Mouse (Mus musculus): Measurements from ENCODE around the gene Tmem189.
"Not testable (repeated sequence)": the region's sequence is repeated elsewhere in the genome, so short reads cannot be mapped to it uniquely, and the experiment has no call there.

The Tmem189 gene

DNA sequence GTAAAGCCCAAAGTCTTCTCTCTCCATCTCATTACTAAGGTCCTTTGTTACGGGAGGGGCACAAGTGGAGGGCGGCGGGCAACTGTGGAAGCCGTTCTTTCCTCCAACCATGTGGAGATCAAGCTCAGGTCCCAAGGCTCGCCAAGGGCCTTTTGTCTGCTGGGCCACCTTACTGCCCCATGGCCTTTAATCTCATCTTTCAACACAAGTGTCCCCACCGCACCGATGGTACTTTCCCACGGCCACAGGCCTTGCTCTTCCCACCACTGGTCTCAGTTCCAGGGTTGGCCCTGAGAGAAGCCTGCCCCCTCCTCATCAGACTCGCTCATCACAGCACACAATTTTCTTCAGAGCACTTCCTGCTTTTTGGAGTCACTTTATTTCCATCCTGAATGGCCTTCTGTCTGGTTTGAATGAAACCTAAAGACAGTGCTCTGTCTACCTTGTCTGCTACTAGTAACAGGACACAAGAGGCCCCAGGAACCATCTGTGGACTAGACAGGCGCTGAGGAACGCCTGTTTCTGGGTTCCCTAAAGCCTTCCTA lies 59.9 kb downstream of the Tmem189 start:
- ATAC-seq (ENCODE audit: insufficient number of reproducible peaks, low FRiP score, low TSS enrichment), result no peak

- ATAC-seq (ENCODE audit: insufficient number of reproducible peaks, low FRiP score, low TSS enrichment), result no peak
Observed at GRCm38 (mm10) chr2:167628872-167629271, 60.8 kb downstream of the Tmem189 start.

GRCm38 (mm10) chr2:167627019-167627418 lies 62.6 kb downstream of the Tmem189 start:
- ATAC-seq (ENCODE audit: insufficient number of reproducible peaks, low FRiP score, low TSS enrichment), result no peak

DNA sequence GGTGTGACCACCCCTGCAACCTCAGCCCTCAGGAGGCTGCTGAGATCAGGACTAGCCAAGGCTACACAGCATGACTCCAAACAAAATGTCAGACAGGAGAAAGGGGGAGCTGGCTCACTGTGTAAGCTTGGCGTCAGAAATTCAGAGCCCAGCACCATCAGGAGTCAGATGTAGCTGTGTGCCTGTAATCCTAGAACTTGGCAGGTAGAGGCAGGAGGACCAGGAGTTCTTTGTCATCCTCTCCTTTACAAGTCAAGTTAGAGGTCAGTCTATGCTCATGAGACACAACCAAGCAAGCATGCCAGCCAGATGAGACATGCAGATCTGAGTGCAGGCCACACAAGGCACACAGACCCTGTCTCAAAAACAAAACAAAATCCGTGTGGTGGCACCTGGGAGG lies 64.0 kb downstream of the Tmem189 start:
- no peak for ATAC-seq (ENCODE audit: insufficient number of reproducible peaks, low FRiP score, low TSS enrichment)

- no peak for ATAC-seq (ENCODE audit: insufficient number of reproducible peaks, low FRiP score, low TSS enrichment)
Observed at GRCm38 (mm10) chr2:167624368-167625075, 65.1 kb downstream of the Tmem189 start.

GRCm38 (mm10) chr2:167622965-167623364 lies 66.7 kb downstream of the Tmem189 start:
- no peak for ATAC-seq (ENCODE audit: insufficient number of reproducible peaks, low FRiP score, low TSS enrichment)

GRCm38 (mm10) chr2:167622352-167622751 lies 67.3 kb downstream of the Tmem189 start:
- peak; percentile 33 for ATAC-seq (ENCODE audit: insufficient number of reproducible peaks, low FRiP score, low TSS enrichment)

DNA sequence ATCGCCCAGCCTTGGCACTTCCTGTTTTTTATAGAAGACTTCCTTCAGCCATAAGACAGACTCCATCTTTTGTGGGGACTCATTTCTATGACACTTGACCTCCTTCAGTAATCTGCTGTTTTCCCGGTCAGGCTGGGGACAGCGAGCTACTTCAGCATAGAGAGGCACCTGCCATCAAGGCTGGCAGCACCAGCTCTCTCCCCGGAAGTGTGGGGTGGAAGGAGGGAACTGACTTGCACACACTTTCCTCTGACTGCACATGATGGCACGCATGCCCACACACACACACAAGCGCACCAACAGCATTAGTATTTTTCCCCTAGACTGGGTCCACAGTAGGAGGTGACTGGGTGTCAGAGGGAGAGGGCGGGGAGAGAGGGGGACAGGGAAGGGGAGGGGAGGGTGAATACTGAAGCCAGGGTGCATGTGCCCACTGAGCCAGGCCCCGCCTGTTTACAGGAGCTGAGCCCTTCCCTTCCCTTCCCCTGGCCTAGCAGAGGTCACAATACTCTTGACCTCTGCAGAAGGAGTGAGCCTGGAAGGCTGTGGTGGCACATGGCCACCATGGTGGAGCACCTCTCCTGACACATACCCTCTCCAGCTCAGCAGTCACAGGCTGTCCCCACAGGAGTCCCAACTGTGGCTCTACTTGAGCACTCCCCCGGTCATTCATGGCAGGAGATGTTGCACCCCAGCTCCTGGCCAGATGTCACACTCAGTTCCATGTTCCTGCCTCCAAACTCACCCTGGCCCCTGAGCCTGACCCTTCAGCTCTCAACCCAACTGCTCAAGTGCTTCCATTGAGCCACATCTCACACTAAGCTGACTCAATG lies 68.2 kb downstream of the Tmem189 start:
- ATAC-seq (ENCODE audit: insufficient number of reproducible peaks, low FRiP score, low TSS enrichment), result no peak

DNA sequence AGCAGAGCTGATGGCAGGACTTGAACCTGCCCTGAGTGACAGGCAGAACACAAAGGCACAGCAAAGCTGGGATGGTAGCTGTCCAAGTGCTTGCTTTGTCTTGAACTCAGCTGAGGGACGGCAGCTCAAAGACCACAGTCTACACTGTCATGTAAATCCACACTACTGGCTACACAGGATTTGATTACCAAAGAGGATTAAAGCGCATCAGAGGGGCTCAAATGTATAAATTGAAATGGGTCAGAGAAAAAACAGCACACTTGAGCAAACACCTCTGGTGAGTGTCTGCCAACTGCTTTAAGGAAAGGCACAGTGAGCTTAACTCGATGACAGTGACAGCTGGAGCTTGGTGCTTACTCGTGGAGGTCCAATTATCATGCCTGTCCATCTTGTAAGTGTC lies 72.2 kb downstream of the Tmem189 start:
- no peak for ATAC-seq (ENCODE audit: insufficient number of reproducible peaks, low FRiP score, low TSS enrichment)

DNA sequence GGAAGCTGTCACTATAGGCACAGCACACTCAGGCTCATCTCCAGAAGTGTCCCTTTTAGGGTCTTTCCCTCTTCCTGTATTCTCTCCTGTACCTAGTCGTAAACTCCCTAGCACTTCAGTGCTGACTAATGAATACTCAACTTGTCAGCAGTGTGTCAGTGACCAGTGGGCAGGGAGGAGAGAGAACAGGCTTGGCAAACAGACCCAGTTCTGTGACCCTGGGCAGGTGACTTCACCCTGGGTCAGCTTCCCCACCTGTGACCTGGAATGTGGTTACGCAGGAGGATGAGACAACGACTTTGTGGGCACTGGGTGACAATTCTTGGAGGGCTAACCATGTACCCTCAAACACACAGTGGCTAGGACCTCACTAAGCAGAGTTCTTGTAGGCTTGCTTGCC lies 72.6 kb downstream of the Tmem189 start:
- ATAC-seq (ENCODE audit: insufficient number of reproducible peaks, low FRiP score, low TSS enrichment), result no peak

DNA sequence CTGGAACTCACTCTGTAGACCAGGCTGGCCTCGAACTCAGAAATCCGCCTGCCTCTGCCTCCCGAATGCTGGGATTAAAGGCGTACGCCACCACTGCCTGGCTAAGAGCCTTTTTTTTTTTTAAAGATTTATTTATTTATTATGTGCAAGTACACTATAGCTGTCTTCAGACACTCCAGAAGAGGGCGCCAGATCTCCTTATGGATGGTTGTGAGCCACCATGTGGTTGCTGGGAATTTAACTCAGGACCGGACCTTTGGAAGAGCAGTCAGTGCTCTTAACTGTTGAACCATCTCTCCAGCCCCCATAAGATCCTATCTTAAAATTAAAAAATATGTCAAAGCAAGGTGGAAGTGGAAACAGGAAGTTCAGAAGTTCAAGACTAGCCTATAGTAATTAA lies 76.3 kb downstream of the Tmem189 start:
- ATAC-seq (ENCODE audit: insufficient number of reproducible peaks, low FRiP score, low TSS enrichment), result not testable (repeated sequence)

DNA sequence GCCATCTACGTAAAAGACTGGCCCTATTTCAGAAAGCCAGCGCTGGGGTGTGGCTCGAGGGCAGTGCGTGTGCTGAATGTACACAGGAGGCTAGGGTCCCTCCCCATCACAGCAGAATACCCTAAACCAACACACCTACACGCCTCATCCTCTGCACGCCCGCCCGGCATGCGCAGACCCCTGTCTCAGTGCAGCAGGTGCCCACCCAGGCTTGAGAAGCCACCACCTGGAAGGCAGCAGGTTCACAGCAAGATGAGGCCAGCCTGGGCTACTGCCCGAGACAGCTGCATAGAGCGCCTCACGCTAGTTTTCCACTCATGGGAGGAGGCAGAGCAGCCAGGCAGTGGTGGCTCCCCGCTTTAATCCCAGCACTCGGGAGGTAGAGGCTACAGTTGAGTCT lies 77.5 kb downstream of the Tmem189 start:
- ATAC-seq (ENCODE audit: insufficient number of reproducible peaks, low FRiP score, low TSS enrichment), result no peak

- ATAC-seq (ENCODE audit: insufficient number of reproducible peaks, low FRiP score, low TSS enrichment), result no peak
Observed at GRCm38 (mm10) chr2:167611287-167611686, 78.3 kb downstream of the Tmem189 start.

GRCm38 (mm10) chr2:167606745-167607123 lies 82.9 kb downstream of the Tmem189 start:
- no peak for ATAC-seq (ENCODE audit: insufficient number of reproducible peaks, low FRiP score, low TSS enrichment)

GRCm38 (mm10) chr2:167605817-167606744 lies 83.5 kb downstream of the Tmem189 start:
- ATAC-seq (ENCODE audit: insufficient number of reproducible peaks, low FRiP score, low TSS enrichment), result no peak

- peak; percentile 71 for ATAC-seq (ENCODE audit: insufficient number of reproducible peaks, low FRiP score, low TSS enrichment)
Observed at GRCm38 (mm10) chr2:167605178-167605794, 84.3 kb downstream of the Tmem189 start.

DNA sequence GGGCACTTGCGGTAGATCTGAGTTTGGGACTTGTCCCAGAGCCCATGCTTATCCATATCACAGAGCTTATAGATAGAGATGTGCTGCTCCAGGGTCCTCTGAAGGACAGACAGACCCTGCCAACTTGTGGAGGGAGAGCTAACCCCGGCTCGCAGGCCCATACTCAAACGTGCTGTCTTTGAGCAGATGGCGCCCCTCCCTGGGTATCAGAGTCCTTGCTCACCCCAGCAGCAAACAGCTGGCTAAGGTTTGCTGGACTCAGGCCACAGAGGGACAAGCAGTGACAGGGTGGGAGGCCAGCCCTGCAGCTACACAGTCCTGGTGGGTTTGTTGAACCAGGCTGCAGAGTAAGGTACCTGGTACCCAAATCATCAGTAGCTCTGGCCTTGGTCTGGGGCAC lies 86.6 kb downstream of the Tmem189 start:
- no peak for ATAC-seq (ENCODE audit: insufficient number of reproducible peaks, low FRiP score, low TSS enrichment)

- ATAC-seq (ENCODE audit: insufficient number of reproducible peaks, low FRiP score, low TSS enrichment), result no peak
Observed at GRCm38 (mm10) chr2:167602364-167602763, 87.3 kb downstream of the Tmem189 start.

DNA sequence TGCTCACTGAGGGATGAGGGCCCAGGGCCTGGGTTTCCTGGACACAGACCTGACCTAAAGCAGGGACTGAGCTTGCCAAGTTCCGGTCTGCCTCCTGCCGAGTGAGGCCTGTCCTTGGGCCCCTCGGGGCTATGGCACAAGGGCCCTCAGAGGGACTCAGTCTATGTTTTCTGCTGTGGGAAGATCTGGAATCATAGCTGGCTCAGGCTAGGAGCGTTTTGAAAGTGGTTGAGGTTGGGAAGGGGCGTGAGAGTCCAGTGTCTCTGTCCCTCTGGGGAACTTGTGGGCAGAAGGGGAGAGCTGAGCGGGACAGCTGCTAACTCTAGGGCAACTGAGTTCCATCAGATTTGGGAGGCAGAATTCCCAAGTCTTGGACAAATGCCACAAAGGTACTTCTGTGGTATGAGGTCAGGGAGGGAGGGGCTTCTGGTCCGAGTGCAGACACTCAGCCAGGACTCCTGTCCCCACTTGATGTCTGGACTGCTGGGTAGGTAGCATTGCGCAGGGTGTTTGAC lies 89.1 kb downstream of the Tmem189 start:
- no peak for ATAC-seq (ENCODE audit: insufficient number of reproducible peaks, low FRiP score, low TSS enrichment)

GRCm38 (mm10) chr2:167599917-167600316 lies 89.7 kb downstream of the Tmem189 start:
- no peak for ATAC-seq (ENCODE audit: insufficient number of reproducible peaks, low FRiP score, low TSS enrichment)
